In the genomic region with DNA sequence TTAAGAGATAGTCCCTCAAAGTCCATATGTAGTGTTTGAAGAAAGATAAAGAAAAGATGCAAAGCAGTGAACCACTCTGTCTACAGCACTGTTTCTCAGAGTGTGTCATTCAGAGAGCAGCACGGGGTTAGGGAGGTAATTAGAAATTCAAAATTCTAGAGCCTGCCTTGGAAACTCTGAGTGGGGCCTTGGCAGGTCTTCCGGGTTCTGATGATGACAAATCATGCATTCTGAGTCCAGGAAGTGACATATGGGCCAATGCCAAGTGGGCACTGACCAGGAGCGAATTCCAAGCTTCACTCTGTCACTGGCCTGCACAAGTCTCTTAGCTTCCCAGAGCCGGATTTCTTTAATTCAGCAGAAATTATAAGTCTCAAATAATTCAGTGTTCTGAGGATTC, we compare ENCODE assay signal across 9 mouse cellular contexts. TPM values are rescaled to one million over a fixed set of nuclear protein-coding genes. Genes with fewer than 3 reads are reported as not detected.
A peak's percentile ranks its signal among the peaks of the same experiment; 100 is the strongest.
DNase-seq lines count a peak whose midpoint lies in the region; ATAC-seq and TF ChIP-seq lines count a peak whose summit lies in the region.
"Had no signal": no experiment of that assay in that cellular context is flagged by ENCODE, and none has a peak within 500 bp of the region (broad histone marks: within the 10 kb centered on the region; RNA-seq: fewer than 3 reads in every experiment).

No protein-coding gene starts in this region.

- WGBS in cerebellum, adult 2 months, result 2% methylated on average over 4 of the region's 4 CpGs
- WGBS in lung, adult 2 months, result 13% methylated on average over 4 of the region's 4 CpGs
- 50% methylated on average over 4 of the region's 4 CpGs for WGBS in stomach, postnatal 0 days

- peak; percentile 18 to 23 for DNase-seq in layer of hippocampus, adult 2 months (ENCODE audit: low spot score in 2 of 2)
- no peak for DNase-seq in layer of hippocampus, postnatal 25 days (ENCODE audit: extremely low spot score in 1 of 2, low spot score in 1 of 2)
- no peak for DNase-seq in Patski (ENCODE audit: low read depth, low spot score)
- peak; percentile 81 to 90 for DNase-seq in cerebellum, adult 2 months
- peak; percentile 35 for DNase-seq in lung, adult 2 months
- DNase-seq in spleen, postnatal 36 days (ENCODE audit: low spot score in 2 of 2), result no peak
- DNase-seq in spleen, postnatal 14 days (ENCODE audit: low spot score in 2 of 2), result no peak
- DNase-seq in stomach, postnatal 0 days (ENCODE audit: low spot score), result no peak

- no peak for TF ChIP-seq CTCF in layer of hippocampus, adult 2 months (conservative IDR thresholded peaks at IDR 0.05)
- TF ChIP-seq CTCF in Patski (IDR thresholded peaks at IDR 0.05), result no peak
- TF ChIP-seq CTCF in cerebellum, adult 2 months (IDR thresholded peaks at IDR 0.05; ENCODE audit: borderline replicate concordance, insufficient read depth, low read depth, low read length), result no peak
- TF ChIP-seq CTCF in lung, adult 2 months (IDR thresholded peaks at IDR 0.05; ENCODE audit: insufficient read depth, low read length), result no peak
- no peak for TF ChIP-seq CTCF in stomach, postnatal 0 days (IDR thresholded peaks at IDR 0.05; ENCODE audit: low read depth)

- CTCF ChIA-PET in Patski (lab: Charles Lee), result interaction anchor here (1.0 kb wide), 1 partner anchor 10 kb away, joined by 3 read pairs; no protein-coding TSS in a partner anchor

- no peak overlapping the region for H3K4me2 ChIP-seq in stomach, postnatal 0 days (replicated peaks; ENCODE audit: low read depth)
- H3K4me2 ChIP-seq: limb, embryonic 15.5 days had no signal

- no peak for TF ChIP-seq POLR2A in cerebellum, adult 2 months (IDR thresholded peaks at IDR 0.05; ENCODE audit: borderline replicate concordance, insufficient read depth, low read length)
- no peak for TF ChIP-seq POLR2A in lung, adult 2 months (IDR thresholded peaks at IDR 0.05; ENCODE audit: borderline replicate concordance, extremely low read depth, low read depth, low read length)

- no peak overlapping the region for H3K9ac ChIP-seq in stomach, postnatal 0 days (ENCODE audit: low read length)
- H3K9ac ChIP-seq: limb, embryonic 15.5 days had no signal

- peak overlapping the region; percentile 49 for H3K27ac ChIP-seq in layer of hippocampus, adult 2 months
- H3K27ac ChIP-seq in cerebellum, adult 2 months (ENCODE audit: insufficient read depth, low read length), result no peak overlapping the region
- no peak overlapping the region for H3K27ac ChIP-seq in stomach, postnatal 0 days (replicated peaks)
- H3K27ac ChIP-seq: limb, embryonic 15.5 days had no signal

- in situ Hi-C loops in Patski (cut with MboI; ENCODE audit: low pct_unique_long_range_greater_than_20kb), result no loop called here

- TF ChIP-seq EP300 in stomach, postnatal 0 days (optimal IDR thresholded peaks at IDR 0.05), result no peak

- peak; percentile 51 for ATAC-seq in Patski
- ATAC-seq in stomach, postnatal 0 days (ENCODE audit: low FRiP score, low TSS enrichment), result no peak

- H3K4me3 ChIP-seq in layer of hippocampus, adult 2 months, result no peak overlapping the region
- no peak overlapping the region for H3K4me3 ChIP-seq in cerebellum, adult 2 months (replicated peaks; ENCODE audit: insufficient read depth, low read depth, low read length)
- H3K4me3 ChIP-seq in lung, adult 2 months (replicated peaks; ENCODE audit: extremely low read depth, low read depth, low read length), result no peak overlapping the region
- H3K4me3 ChIP-seq in stomach, postnatal 0 days (ENCODE audit: low read depth, low read length), result no peak overlapping the region
- H3K4me3 ChIP-seq: limb, embryonic 15.5 days had no signal

- POLR2A ChIA-PET in Patski (lab: Charles Lee), result interaction anchor here (0.6 kb wide), 1 partner anchor 16 kb away, joined by 3 read pairs; no protein-coding TSS in a partner anchor

- H3K9me3 ChIP-seq in stomach, postnatal 0 days (ENCODE audit: control insufficient read depth, low read length), result no peaks in the 10 kb centered on the region
- H3K9me3 ChIP-seq: limb, embryonic 15.5 days had no signal

- no peaks in the 10 kb centered on the region for H3K27me3 ChIP-seq in Patski
- no peaks in the 10 kb centered on the region for H3K27me3 ChIP-seq in cerebellum, adult 2 months (ENCODE audit: control insufficient read depth, insufficient read depth, low read length)
- no peaks in the 10 kb centered on the region for H3K27me3 ChIP-seq in stomach, postnatal 0 days (ENCODE audit: control insufficient read depth, insufficient read depth, low read length)
- H3K27me3 ChIP-seq: limb, embryonic 15.5 days had no signal

- no peaks in the 10 kb centered on the region for H3K36me3 ChIP-seq in stomach, postnatal 0 days (ENCODE audit: control insufficient read depth, insufficient read depth, low read length)
- H3K36me3 ChIP-seq: limb, embryonic 15.5 days had no signal

- H3K4me1 ChIP-seq in cerebellum, adult 2 months (ENCODE audit: control insufficient read depth, insufficient read depth, low read length), result peaks cover 16% of the 10 kb centered on the region
- H3K4me1 ChIP-seq in lung, adult 2 months (ENCODE audit: control insufficient read depth, insufficient read depth, low read length), result peaks cover 11% of the 10 kb centered on the region
- H3K4me1 ChIP-seq in stomach, postnatal 0 days (replicated peaks; ENCODE audit: control insufficient read depth, insufficient read depth), result no peaks in the 10 kb centered on the region; the same call in 1 of the 2 replicates

RNA-seq across cellular contexts. Expression of a gene that starts 6.2 kb away (rescaled TPM):
- total RNA-seq in layer of hippocampus, adult 2 months (2021), result 100 to 1,000 TPM; 180 to 189 TPM
- 100 to 1,000 TPM; 170 to 175 TPM for total RNA-seq in layer of hippocampus, postnatal 25 days (2021)
- polyA plus RNA-seq in Patski (2021), result 55.5 TPM
- polyA plus RNA-seq in cerebellum, adult 2 months (2012; rRNA removed), result 176 and 180 TPM in 2 replicates
- 98.4 and 99.3 TPM in 2 replicates for polyA plus RNA-seq in lung, adult 2 months (2012; rRNA removed)
- polyA plus RNA-seq in stomach, postnatal 0 days (2015; fragmentation: Nextera tagmentation; extraction: Ambion mirVana), result 15.9 and 19.4 TPM in 2 replicates

RNA-seq across cellular contexts. Expression of a gene that starts 6.6 kb away (rescaled TPM):
- 1 to 10 TPM; 6.4 to 8.0 TPM for total RNA-seq in layer of hippocampus, adult 2 months (2021)
- 1 to 10 TPM; 5.3 to 5.9 TPM for total RNA-seq in layer of hippocampus, postnatal 25 days (2021)
- polyA plus RNA-seq in Patski (2021), result 3.1 TPM
- 7.1 and 8.0 TPM in 2 replicates for polyA plus RNA-seq in cerebellum, adult 2 months (2012; rRNA removed)
- 10.9 and 17.7 TPM in 2 replicates for polyA plus RNA-seq in lung, adult 2 months (2012; rRNA removed)
- polyA plus RNA-seq in stomach, postnatal 0 days (2015; fragmentation: Nextera tagmentation; extraction: Ambion mirVana), result 0.69 and 0.93 TPM in 2 replicates

Comparison
In these comparisons a context has a peak if more than half of its experiments do, and no peak if none do; other contexts are left out.
1. DNase-seq: peak in layer of hippocampus, adult 2 months (2 of 2), cerebellum, adult 2 months (2 of 2) and lung, adult 2 months (single experiment); none in layer of hippocampus, postnatal 25 days (0 of 2), Patski (single experiment), spleen, postnatal 36 days (0 of 2), spleen, postnatal 14 days (0 of 2) and stomach, postnatal 0 days (single experiment).